Mouse (Mus musculus) kidney, postnatal 4 days (tissue): ENCODE data around the gene Ltk.

Experiments
- DNase-seq, 2 experiments: peaks; one replicate each; pipeline ENCODE4 v3.0.0; 2021; ENCODE audit warnings: mixed read lengths in 2 of 2

Gene Ltk

GRCm38 (mm10) chr2:119760251-119760650, at the start of gene Ltk:
Ltk (minus strand) TSS chr2:119760431.
- no peak for DNase-seq

- DNase-seq: no peak
These were observed 48.6 kb upstream of the Ltk start for GRCm38 (mm10) chr2:119808881-119809280.

- no peak for DNase-seq
These were observed 48.2 kb upstream of the Ltk start for GRCm38 (mm10) chr2:119808438-119808837.

- DNase-seq: no peak
These were observed 45.3 kb upstream of the Ltk start for GRCm38 (mm10) chr2:119805536-119805935.

- peak in 1 of 2 experiments; percentile 8 for DNase-seq
These were observed 44.5 kb upstream of the Ltk start for GRCm38 (mm10) chr2:119804776-119805175.

GRCm38 (mm10) chr2:119804275-119804628, 44.0 kb upstream of the Ltk start:
- DNase-seq: peak in 1 of 2 experiments; percentile 31

GRCm38 (mm10) chr2:119803618-119804274, 43.5 kb upstream of the Ltk start:
- DNase-seq: peak; percentile 35 to 57

- peak; percentile 67 to 76 for DNase-seq
These were observed 42.8 kb upstream of the Ltk start for GRCm38 (mm10) chr2:119802767-119803617.

- no peak for DNase-seq
These were observed 40.9 kb upstream of the Ltk start for GRCm38 (mm10) chr2:119800876-119801846.

- peak; percentile 43 to 62 for DNase-seq
These were observed 39.8 kb upstream of the Ltk start for GRCm38 (mm10) chr2:119799961-119800550.

GRCm38 (mm10) chr2:119799181-119799960, 39.1 kb upstream of the Ltk start:
- DNase-seq: peak; percentile 66 to 76

- DNase-seq: peak; percentile 85 to 90
These were observed 38.2 kb upstream of the Ltk start for GRCm38 (mm10) chr2:119798246-119798927.

- DNase-seq: no peak
These were observed 37.1 kb upstream of the Ltk start, which contains the start of gene Tyro3 for GRCm38 (mm10) chr2:119797279-119797783. Tyro3 (plus strand) TSS chr2:119797733.

- DNase-seq: no peak
These were observed 29.8 kb upstream of the Ltk start for GRCm38 (mm10) chr2:119789996-119790395.

- peak; percentile 89 to 92 for DNase-seq
These were observed 27.1 kb upstream of the Ltk start, which contains the start of gene Rpap1 for GRCm38 (mm10) chr2:119787206-119787883. Rpap1 (minus strand) TSS chr2:119787537.

- no peak for DNase-seq
These were observed 7.0 kb upstream of the Ltk start for GRCm38 (mm10) chr2:119767246-119767645.

- no peak for DNase-seq
These were observed 3.7 kb upstream of the Ltk start for GRCm38 (mm10) chr2:119763924-119764323.

GRCm38 (mm10) chr2:119762276-119762675, 2.0 kb upstream of the Ltk start:
- DNase-seq: no peak

- DNase-seq: no peak
These were observed 1.1 kb downstream of the Ltk start for GRCm38 (mm10) chr2:119758844-119759835.
